Mouse (Mus musculus): ENCODE results near the gene Tk1.
"Not testable (repeated sequence)": the region's sequence is repeated elsewhere in the genome, so short reads cannot be mapped to it uniquely, and the experiment has no call there.

Gene Tk1

GRCm38 (mm10) chr11:117846640-117847039 is 20.7 kb upstream of the Tk1 start:
- DNase-seq = no peak

- DNase-seq = no peak
These were observed 19.8 kb upstream of the Tk1 start for GRCm38 (mm10) chr11:117845651-117846050.

GRCm38 (mm10) chr11:117844997-117845396 is 19.1 kb upstream of the Tk1 start:
- DNase-seq = no peak

GRCm38 (mm10) chr11:117843434-117843833 is 17.5 kb upstream of the Tk1 start:
- no peak for DNase-seq

GRCm38 (mm10) chr11:117840910-117841309 is 15.0 kb upstream of the Tk1 start:
- DNase-seq = no peak

- DNase-seq = no peak
These were observed 13.1 kb upstream of the Tk1 start for GRCm38 (mm10) chr11:117839021-117839420.

GRCm38 (mm10) chr11:117838572-117838971 is 12.7 kb upstream of the Tk1 start:
- DNase-seq = no peak

GRCm38 (mm10) chr11:117836306-117836705 is 10.4 kb upstream of the Tk1 start:
- no peak for DNase-seq

GRCm38 (mm10) chr11:117834086-117834485 is 8.2 kb upstream of the Tk1 start:
- DNase-seq = no peak

GRCm38 (mm10) chr11:117833509-117833908 is 7.6 kb upstream of the Tk1 start:
- not testable (repeated sequence) for DNase-seq

- peak; percentile 50 for DNase-seq
These were observed 6.4 kb upstream of the Tk1 start for GRCm38 (mm10) chr11:117832086-117832969.

- no peak for DNase-seq
These were observed 4.5 kb upstream of the Tk1 start for GRCm38 (mm10) chr11:117830401-117830800.

GRCm38 (mm10) chr11:117829671-117830215 is 3.9 kb upstream of the Tk1 start:
- no peak for DNase-seq

GRCm38 (mm10) chr11:117828888-117829604 is 3.2 kb upstream of the Tk1 start:
- DNase-seq = no peak

GRCm38 (mm10) chr11:117828149-117828887 is 2.4 kb upstream of the Tk1 start:
- DNase-seq = no peak

- DNase-seq = no peak
These were observed 1.5 kb upstream of the Tk1 start for GRCm38 (mm10) chr11:117827386-117827785.

- DNase-seq = no peak
These were observed 1.0 kb upstream of the Tk1 start for GRCm38 (mm10) chr11:117826916-117827315.

- DNase-seq = no peak
These were observed 272 bp upstream of the Tk1 start for GRCm38 (mm10) chr11:117826164-117826563.

GRCm38 (mm10) chr11:117824060-117824969 is 1.6 kb downstream of the Tk1 start:
- peak; percentile 79 for DNase-seq

GRCm38 (mm10) chr11:117823411-117823810 is 2.5 kb downstream of the Tk1 start:
- no peak for DNase-seq

GRCm38 (mm10) chr11:117822728-117823241 is 3.1 kb downstream of the Tk1 start:
- no peak for DNase-seq

- DNase-seq = no peak
These were observed 4.0 kb downstream of the Tk1 start for GRCm38 (mm10) chr11:117821868-117822267.

Data from cerebellum, adult 9-10 months (tissue).